Mouse (Mus musculus) cerebellum, adult 9-10 months (tissue): ENCODE measurements around the gene Obsl1.

Experiments
- DNase-seq: peaks from one replicate; pipeline ENCODE4 v3.0.0; 2022

Gene Obsl1

GRCm38 (mm10) chr1:75517984-75518383, 11.7 kb upstream of the Obsl1 start:
- DNase-seq = no peak

DNA sequence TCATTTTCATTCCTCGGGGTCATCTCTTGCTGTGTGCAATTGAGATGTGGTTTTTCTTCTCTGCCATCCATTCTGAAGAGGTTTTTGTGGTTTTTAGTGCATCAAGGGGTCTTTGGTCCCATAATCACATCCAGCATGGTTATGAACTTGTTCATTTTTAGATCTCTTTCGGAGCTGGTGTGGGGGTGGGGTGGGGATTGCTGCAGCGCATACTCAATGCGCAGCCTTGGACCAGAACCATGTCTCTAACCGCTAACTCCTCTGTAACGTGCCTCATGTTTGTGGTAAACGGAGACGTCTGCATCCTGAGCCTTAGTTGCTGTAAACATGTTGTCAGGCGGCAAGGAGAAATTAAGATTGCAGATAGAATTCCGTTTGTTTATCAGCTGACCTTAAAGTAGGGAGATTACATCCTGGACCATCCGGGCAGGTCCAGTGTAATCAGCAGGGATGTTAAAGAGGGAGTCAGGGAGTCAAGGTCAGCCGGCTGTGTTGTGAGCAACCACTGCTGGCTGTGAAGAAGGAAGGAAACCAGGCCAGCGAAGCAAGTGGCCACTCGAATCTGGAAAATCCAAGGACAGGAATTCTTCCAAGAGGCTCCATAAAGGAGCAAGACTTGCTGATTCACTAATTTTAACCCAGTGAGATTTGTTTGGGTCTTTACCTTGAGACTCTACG, 10.6 kb upstream of the Obsl1 start:
- DNase-seq = no peak

GRCm38 (mm10) chr1:75512550-75512949, 6.3 kb upstream of the Obsl1 start:
- no peak for DNase-seq

GRCm38 (mm10) chr1:75511437-75512210, 5.4 kb upstream of the Obsl1 start:
- DNase-seq = no peak

GRCm38 (mm10) chr1:75510154-75510553, 3.9 kb upstream of the Obsl1 start:
- DNase-seq = no peak

DNA sequence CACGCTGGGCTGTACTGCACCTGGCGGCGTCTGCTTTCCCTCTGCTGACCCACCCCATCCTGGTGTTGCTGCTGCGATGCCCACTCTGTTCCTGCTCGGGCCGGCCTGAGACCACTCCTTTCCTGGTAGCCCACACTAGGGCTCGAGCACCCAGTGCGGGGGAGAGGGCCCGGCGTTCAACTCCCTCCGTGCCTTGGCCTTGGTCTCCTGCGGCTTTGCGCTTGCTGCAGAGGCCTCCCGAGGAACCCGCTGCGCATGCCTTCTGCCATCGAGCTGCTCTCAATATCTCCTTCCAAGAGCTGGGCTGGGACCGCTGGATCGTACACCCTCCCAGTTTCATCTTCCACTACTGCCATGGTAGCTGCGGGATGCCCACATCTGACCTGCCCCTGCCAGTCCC, 3.3 kb upstream of the Obsl1 start:
- DNase-seq = no peak

DNA sequence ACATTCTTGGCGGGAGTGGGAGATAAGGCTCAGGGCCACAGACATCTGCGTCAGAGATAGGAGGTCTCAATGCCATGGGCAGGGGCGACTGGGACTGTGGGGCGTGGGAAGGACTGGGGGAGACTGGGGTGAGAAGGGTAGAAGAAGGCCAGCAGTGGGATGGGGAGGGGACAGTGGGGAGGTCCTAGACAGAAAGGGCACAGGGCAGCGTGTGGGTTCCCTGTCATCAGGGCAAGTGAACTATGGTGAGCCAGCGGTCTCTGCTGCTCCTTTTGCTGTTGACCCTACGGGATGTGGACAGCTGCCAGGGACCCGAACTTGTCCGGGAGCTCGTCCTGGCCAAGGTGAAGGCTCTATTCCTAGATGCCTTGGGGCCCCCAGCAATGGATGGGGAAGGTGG, 754 bp upstream of the Obsl1 start, which contains the start of gene Inha:
Gene Inha (plus strand): TSS at position 72 of the 400 bp plus-strand sequence.
- DNase-seq = no peak

DNA sequence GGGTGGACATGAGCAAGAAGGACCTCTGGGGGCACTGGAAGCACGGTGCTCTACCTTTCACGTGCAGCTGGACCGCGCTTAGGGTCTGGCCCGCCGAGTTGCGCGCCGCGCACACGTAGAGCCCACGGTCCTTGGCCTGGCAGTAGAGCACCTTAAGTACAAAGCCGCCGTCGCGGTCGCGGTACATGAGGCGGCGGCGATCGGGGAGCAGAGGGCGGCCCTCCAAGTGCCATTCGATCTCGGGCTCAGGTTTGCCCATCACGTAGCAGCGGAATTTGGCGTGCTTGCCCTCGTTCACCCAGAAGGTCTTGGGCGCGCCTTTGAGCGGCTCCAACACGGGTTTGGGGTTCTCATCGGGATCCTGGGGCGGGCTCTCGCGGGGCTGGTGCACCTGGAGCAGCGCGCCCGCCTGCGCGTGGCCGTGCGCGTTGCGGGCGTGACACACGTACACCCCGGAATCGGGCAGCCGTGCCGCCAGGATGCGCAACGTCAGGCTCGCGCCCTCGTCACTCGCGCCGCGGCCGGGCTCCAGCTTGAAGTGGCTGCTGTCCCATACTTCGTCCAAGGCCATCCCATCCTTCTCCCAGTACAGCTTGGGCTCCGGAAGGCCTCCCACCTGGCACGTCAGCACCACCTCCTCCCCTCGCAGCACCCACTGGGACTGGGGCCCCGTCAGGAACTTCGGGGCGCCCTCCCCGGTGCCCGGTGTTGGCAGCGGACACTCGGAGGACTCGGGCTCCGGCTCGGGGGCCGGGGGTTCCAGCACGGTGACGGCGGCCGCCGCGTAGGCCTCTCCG, 895 bp downstream of the Obsl1 start:
- peak; percentile 89 for DNase-seq

DNA sequence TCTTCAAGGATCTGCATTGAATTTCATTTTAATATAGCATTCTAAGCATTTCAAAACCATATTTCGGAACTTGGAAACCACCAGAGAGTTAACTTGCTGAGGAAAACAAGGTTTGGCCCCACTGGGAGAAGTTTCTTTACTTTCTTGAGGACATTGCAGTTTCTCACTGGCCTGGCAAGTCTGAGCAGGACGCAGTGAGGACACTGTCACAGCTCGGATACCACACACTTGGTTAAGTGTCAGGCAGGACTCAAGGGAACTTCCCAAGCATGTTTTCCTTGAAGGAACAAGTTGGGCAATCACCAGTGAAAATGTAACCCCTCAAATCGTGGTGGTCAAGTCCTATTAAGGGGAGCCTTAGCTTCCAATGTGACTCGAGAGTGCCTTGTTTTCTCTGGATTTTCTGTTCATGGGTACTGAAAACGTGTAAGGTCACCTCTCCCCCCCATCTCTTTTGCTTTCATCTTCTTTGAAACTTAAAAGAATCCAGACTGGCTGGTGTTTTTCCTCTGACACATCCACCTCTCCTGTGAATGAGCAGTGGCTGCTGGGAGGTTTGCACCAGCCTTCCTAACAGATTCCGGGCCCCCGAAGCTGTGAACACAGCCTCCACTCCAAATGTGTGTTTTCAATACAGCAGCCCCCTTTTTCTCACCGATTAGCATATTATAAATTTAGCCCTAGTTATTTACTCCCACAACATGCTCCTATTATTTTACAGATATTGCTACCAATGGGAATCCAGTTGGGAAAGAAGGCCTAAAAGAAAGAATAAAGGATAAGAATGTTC, 1.8 kb downstream of the Obsl1 start:
- no peak for DNase-seq

DNA sequence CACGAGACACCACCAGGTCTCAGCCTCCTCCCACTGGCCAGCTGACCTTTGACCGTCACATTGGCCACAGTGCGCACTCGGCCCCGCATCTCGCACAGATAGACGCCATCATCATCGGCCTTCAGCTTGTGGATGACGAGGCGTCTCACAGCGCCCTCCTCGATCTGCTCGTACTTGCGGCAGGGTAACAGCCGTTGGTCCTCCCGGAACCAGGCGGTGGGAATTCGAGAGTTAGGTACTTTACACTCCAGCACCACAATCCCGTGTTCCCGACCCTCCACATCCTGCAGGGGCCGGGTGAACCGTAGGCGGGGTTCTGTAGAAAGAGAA, 2.6 kb downstream of the Obsl1 start:
- peak; percentile 42 for DNase-seq

DNA sequence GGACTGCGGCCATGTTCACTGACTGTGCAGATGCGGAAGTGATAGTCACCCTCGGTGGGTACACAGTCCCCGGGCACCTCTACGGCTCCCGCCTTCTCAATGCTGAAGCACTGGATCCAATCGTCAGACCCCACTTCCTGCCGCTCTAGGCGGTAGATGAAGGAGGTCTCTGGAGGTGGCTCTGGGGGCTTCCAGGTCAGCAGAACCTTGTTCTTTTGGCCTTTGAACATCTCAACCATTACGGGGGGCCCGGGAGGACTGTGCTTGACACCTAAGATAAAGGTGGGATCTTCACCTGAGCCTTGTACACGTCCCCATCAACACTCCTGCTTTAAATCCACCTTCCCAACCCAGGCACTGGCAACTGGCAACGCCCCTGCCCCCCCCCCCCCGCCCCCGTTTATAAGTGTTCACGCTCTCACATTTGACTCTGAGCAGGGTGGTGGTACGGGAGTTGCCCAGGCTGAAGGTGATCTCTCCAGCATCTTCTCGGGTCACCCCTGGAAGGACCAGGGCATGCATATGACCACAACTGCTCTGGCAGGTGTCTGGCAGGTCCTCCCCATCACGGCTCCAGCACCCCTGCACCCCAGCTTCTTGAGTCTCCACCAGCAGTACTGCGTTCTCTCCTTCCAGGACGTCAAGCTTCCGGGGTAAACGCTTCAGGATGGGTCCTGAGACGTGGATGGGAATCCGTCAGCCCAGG, 3.2 kb downstream of the Obsl1 start:
- DNase-seq = peak; percentile 35

- DNase-seq = peak; percentile 5
Measured at GRCm38 (mm10) chr1:75501905-75502304, 4.3 kb downstream of the Obsl1 start.

GRCm38 (mm10) chr1:75499441-75499840, 6.8 kb downstream of the Obsl1 start:
- peak; percentile 4 for DNase-seq

DNA sequence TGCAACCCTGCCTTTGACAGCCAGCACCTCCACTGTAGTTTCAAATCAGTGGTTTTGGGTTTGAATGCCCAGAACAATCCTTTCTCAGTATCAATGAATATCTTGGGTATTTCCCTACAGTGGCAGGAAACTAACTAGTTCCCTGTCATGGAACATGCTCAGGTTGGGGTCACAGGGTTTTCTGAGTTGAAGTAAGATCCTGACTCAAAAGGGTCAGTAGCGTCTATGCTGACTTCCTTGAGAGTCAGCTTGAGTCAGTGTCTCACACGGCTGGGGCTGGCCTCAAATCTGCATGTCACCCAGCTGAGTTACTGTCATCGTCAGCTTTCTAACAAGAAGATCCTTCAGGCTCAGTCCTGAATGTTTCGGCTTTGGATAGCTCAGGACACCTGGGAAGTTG, 7.4 kb downstream of the Obsl1 start:
- no peak for DNase-seq

DNA sequence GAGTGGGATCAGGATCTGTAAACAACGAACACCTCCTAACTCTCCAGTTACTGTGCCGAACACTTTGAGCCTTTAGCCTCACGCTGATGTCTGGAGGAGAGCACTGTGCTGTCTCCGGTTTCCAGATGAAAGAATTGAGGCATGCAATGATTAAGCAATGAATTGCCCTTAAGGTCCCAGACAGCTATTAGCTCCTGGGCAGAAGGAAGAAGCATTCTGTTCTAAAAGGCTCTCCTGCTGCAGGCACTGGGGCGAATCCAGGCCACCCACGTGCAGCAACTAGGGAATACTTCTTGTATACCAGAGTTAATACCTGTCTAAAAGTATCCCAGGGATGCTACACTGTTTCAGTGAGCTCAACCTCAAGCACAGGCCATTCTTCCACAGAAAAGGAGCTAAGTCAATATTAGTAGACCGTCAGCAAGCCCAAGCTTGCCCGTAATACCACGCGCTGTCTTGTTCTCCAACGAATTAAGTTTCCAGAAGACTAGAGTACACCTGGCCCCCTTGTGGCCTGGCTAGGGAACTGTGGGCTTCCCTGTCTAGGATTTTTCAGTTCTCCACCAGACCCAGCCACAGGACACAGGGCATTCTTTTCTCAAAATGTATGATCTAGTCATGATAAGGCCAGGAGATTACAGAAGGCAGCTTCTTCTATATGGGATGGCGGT, 11.2 kb downstream of the Obsl1 start:
- DNase-seq = peak; percentile 64

GRCm38 (mm10) chr1:75492579-75493170, 13.6 kb downstream of the Obsl1 start:
- DNase-seq = peak; percentile 5

DNA sequence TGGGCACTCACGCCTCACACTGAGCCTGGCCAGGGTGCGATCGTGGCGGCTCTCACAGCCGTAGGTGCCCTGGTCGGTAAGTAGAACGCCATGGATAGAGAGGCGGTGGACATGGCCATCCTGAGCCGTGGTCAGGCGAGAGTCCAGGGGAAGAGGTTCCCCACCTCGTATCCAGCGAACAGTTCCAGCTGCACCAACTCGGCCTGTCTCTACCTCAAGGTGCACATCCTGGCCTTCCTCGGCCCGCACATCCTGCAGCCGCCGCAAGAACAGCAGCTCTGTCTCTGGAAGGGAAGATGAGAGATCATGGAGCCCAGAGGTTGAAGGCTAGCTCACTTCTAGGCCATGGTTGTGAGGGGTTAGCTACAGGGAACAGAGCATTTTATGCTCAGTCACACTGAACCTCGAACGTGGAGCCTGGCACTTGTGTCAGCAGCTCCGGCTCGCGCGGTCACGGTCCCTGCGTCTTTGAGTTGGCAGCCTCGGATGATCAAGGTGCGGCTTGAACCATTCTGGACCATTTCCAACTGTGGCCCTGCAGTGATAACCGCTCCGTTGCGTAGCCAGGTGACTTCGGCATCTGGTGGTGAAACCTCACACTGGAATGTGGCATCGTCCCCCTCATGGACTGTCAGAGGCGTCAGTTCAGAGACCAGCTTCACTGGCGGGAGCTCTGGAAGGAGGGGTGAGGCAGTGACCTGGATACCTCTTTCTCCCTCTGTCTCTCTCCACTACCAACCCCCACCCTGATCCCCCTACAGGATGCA, 15.3 kb downstream of the Obsl1 start:
- DNase-seq = no peak

DNA sequence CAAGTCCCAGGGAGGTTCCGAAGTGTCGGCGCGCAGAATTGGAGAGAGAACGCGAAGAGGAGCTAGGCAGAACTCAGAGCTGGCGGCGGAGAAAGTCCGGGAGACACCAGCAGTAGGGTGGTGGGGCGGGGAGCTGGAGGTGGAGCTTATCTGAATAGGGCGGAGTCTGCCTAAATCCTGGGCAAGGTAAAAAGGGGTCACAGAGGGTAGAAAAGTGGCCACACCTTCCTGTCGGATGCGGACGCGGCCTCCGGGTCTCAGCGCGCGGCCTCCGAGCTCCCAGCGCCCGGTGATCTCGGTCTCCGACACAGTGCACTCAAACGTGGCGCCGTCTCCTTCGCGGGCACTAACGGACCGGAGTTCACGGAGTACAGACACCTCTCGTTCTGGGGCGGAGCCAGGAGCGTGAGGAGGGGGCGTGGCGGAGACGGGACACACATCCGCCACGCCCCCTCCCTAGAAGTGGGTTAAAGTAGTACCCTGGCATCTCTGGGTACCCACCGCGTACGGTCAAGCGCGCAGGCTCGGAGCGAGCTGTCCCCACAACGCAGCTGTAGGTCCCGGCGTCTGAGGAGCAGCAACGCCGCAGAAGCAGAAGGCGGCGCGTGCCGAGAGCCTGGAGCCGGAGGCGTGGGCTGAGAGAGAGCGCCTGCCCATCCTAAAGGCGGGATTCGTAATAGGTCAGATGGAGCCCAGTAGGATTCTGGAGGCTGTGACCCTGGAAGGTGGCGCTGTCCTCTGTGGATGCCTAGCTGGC, 18.7 kb downstream of the Obsl1 start:
- DNase-seq = peak; percentile 90

GRCm38 (mm10) chr1:75487040-75487404, 19.2 kb downstream of the Obsl1 start:
- peak; percentile 62 for DNase-seq

DNA sequence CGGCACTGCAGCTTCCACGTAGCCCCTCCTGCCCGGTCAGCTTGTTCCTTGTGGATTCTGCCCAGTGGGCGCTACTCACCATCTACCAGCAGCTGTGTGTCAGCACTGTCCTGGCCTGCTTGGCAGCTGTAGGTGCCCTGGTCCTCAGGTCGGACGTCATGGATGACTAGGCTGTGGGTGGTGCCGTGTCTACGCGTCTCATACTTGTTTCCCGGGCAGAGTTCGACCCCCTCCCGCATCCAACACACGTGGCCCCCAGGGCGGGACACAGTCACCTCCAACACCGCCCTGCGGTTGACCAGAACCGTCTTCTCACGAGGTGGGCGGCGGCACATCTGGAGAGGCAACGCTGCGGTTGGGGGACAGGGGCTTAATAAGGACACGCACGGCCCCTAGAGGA, 19.7 kb downstream of the Obsl1 start:
- DNase-seq = peak; percentile 59
